9 mouse cellular contexts compared by ENCODE assay signal in genomic region chr10:118640810-118641427, GRCm38 (mm10).
DNase-seq lines count a peak whose midpoint lies in the region; ATAC-seq and TF ChIP-seq lines count a peak whose summit lies in the region.
"Had no signal": no experiment of that assay in that cellular context is flagged by ENCODE, and none has a peak within 500 bp of the region (broad histone marks: within the 10 kb centered on the region; RNA-seq: fewer than 3 reads in every experiment).

No protein-coding gene starts in this region.

- H3K4me2 ChIP-seq in neural tube, embryonic 15.5 days: peak overlapping the region; percentile 20; the same call in 1 of the 2 replicates
- H3K4me2 ChIP-seq in stomach, postnatal 0 days (replicated peaks; ENCODE audit: low read depth): no peak overlapping the region; the same call in 1 of the 2 replicates
- H3K4me2 ChIP-seq: limb, embryonic 13.5 days had no signal

- intact Hi-C loops in left cerebral cortex, postnatal 4 days (cut with DNase I): loop anchor here (5.0 kb wide), 2 partner anchors 126 to 221 kb away; no protein-coding TSS in a partner anchor
- intact Hi-C loops in left cerebral cortex, postnatal 36 days (cut with DNase I): no loop called here

- peak; percentile 78 for DNase-seq in left cerebral cortex, postnatal 4 days
- DNase-seq in left cerebral cortex, postnatal 36 days (ENCODE audit: low spot score in 2 of 2): no peak
- DNase-seq in embryonic facial prominence, embryonic 10.5 days (ENCODE audit: low spot score): peak; percentile 22
- peak; percentile 33 to 42 for DNase-seq in layer of hippocampus, postnatal 14 days (ENCODE audit: low spot score in 2 of 2)
- DNase-seq in stomach, postnatal 0 days (ENCODE audit: low spot score): no peak
- DNase-seq in yolk sac, embryonic 10.5 days (ENCODE audit: low spot score): no peak
- DNase-seq in kidney, adult 11 months: no peak

- TF ChIP-seq EP300 in stomach, postnatal 0 days (optimal IDR thresholded peaks at IDR 0.05): no peak

- no peak overlapping the region for H3K4me3 ChIP-seq in embryonic facial prominence, embryonic 10.5 days
- no peak overlapping the region for H3K4me3 ChIP-seq in neural tube, embryonic 15.5 days (replicated peaks)
- H3K4me3 ChIP-seq in stomach, postnatal 0 days (ENCODE audit: low read depth, low read length): no peak overlapping the region
- H3K4me3 ChIP-seq: limb, embryonic 13.5 days had no signal

- H3K27ac ChIP-seq in embryonic facial prominence, embryonic 10.5 days (replicated peaks): no peak overlapping the region
- H3K27ac ChIP-seq in neural tube, embryonic 15.5 days (replicated peaks): peak overlapping the region; percentile 65
- H3K27ac ChIP-seq in stomach, postnatal 0 days (replicated peaks): no peak overlapping the region
- H3K27ac ChIP-seq: limb, embryonic 13.5 days had no signal

- no peak for TF ChIP-seq CTCF in stomach, postnatal 0 days (IDR thresholded peaks at IDR 0.05; ENCODE audit: low read depth)

- H3K4me1 ChIP-seq in embryonic facial prominence, embryonic 10.5 days: peaks cover 14% of the 10 kb centered on the region
- H3K4me1 ChIP-seq in neural tube, embryonic 15.5 days: peaks cover 15% of the 10 kb centered on the region
- H3K4me1 ChIP-seq in stomach, postnatal 0 days (replicated peaks; ENCODE audit: control insufficient read depth, insufficient read depth): no peaks in the 10 kb centered on the region
- H3K4me1 ChIP-seq: limb, embryonic 13.5 days had no signal

- no peaks in the 10 kb centered on the region for H3K27me3 ChIP-seq in embryonic facial prominence, embryonic 10.5 days (replicated peaks; ENCODE audit: low read depth, poor library complexity, severe bottlenecking)
- no peaks in the 10 kb centered on the region for H3K27me3 ChIP-seq in neural tube, embryonic 15.5 days (replicated peaks)
- H3K27me3 ChIP-seq in stomach, postnatal 0 days (ENCODE audit: control insufficient read depth, insufficient read depth, low read length): no peaks in the 10 kb centered on the region
- H3K27me3 ChIP-seq: limb, embryonic 13.5 days had no signal

- WGBS in embryonic facial prominence, embryonic 10.5 days: 68% methylated on average over 12 of the region's 12 CpGs
- 34% methylated on average over 12 of the region's 12 CpGs for WGBS in neural tube, embryonic 15.5 days
- 60% methylated on average over 12 of the region's 12 CpGs for WGBS in stomach, postnatal 0 days

- ATAC-seq in neural tube, embryonic 15.5 days (ENCODE audit: low FRiP score): no peak
- no peak for ATAC-seq in stomach, postnatal 0 days (ENCODE audit: low FRiP score, low TSS enrichment)

- H3K9ac ChIP-seq in neural tube, embryonic 15.5 days (replicated peaks): no peak overlapping the region
- H3K9ac ChIP-seq in stomach, postnatal 0 days (ENCODE audit: low read length): no peak overlapping the region
- H3K9ac ChIP-seq: limb, embryonic 13.5 days had no signal

- no peaks in the 10 kb centered on the region for H3K9me3 ChIP-seq in embryonic facial prominence, embryonic 10.5 days
- no peaks in the 10 kb centered on the region for H3K9me3 ChIP-seq in neural tube, embryonic 15.5 days (replicated peaks)
- H3K9me3 ChIP-seq in stomach, postnatal 0 days (ENCODE audit: control insufficient read depth, low read length): no peaks in the 10 kb centered on the region
- H3K9me3 ChIP-seq: limb, embryonic 13.5 days had no signal

- no peaks in the 10 kb centered on the region for H3K36me3 ChIP-seq in embryonic facial prominence, embryonic 10.5 days (replicated peaks)
- H3K36me3 ChIP-seq in neural tube, embryonic 15.5 days: no peaks in the 10 kb centered on the region
- H3K36me3 ChIP-seq in stomach, postnatal 0 days (ENCODE audit: control insufficient read depth, insufficient read depth, low read length): no peaks in the 10 kb centered on the region
- H3K36me3 ChIP-seq: limb, embryonic 13.5 days had no signal

Comparison
In these comparisons a context has a peak if more than half of its experiments do, and no peak if none do; other contexts are left out.
1. DNase-seq: peak in left cerebral cortex, postnatal 4 days (single experiment), embryonic facial prominence, embryonic 10.5 days (single experiment) and layer of hippocampus, postnatal 14 days (2 of 2); none in left cerebral cortex, postnatal 36 days (0 of 2), stomach, postnatal 0 days (single experiment), yolk sac, embryonic 10.5 days (single experiment) and kidney, adult 11 months (single experiment).